Mouse (Mus musculus) brain, embryonic 14.5 days (tissue): Measurements from ENCODE around the gene Rad1. TPM values are rescaled to one million over a fixed set of nuclear protein-coding genes. Genes with fewer than 3 reads are reported as not detected.
"Not testable (repeated sequence)": the region's sequence is repeated elsewhere in the genome, so short reads cannot be mapped to it uniquely, and the experiment has no call there.

Source experiments
- DNase-seq: peaks from one replicate; pipeline ENCODE4 v3.0.0-alpha.2; 2011; ENCODE audit warnings: low read depth
- CTCF ChIP-seq: fragments of 200-500 bp; IDR thresholded peaks from 2 replicates; pipeline ENCODE4 v1.5.1; 2012; ENCODE audit warnings: inconsistent platforms, mild to moderate bottlenecking, moderate library complexity, borderline replicate concordance; ENCODE audit not compliant: insufficient read depth, insufficient read length; ENCODE audit errors: extremely low read depth
- POLR2A ChIP-seq: fragments of 200-500 bp; IDR thresholded peaks from 2 replicates; pipeline ENCODE4 v1.6.1; 2012; ENCODE audit warnings: mild to moderate bottlenecking, inconsistent platforms, borderline replicate concordance; ENCODE audit not compliant: poor library complexity, insufficient read depth, insufficient read length, severe bottlenecking; ENCODE audit errors: extremely low read depth
- polyA plus RNA-seq: library from polyadenylated mRNA; depleted of rRNA; stranded (reverse); fragments of >200 nt; gene quantifications from 2 replicates; pipeline ENCODE4 v1.2.3, GENCODE M21; 2012

The Rad1 gene
- polyA plus RNA-seq, 1 experiment, result 22.0 TPM

- no peak for DNase-seq
Observed at GRCm38 (mm10) chr15:10470941-10471340, 14.9 kb upstream of the Rad1 start.

GRCm38 (mm10) chr15:10486365-10486839 lies 584 bp downstream of the Rad1 start:
- no peak for DNase-seq
- TF ChIP-seq CTCF, result no peak
- no peak for TF ChIP-seq POLR2A

More at GRCm38 (mm10) chr15:10470941-10471340, 14.9 kb upstream of the Rad1 start:
- TF ChIP-seq POLR2A (no peak), CTCF (no peak)

GRCm38 (mm10) chr15:10487246-10487645 lies 1.4 kb downstream of the Rad1 start:
- DNase-seq, result peak; percentile 14
- TF ChIP-seq POLR2A (no peak), CTCF (no peak)

- no peak for TF ChIP-seq POLR2A
- no peak for TF ChIP-seq CTCF
- DNase-seq, result no peak
Observed at GRCm38 (mm10) chr15:10490101-10490500, 4.3 kb downstream of the Rad1 start.

GRCm38 (mm10) chr15:10495944-10496343 lies 10.1 kb downstream of the Rad1 start:
- no peak for TF ChIP-seq POLR2A
- no peak for TF ChIP-seq CTCF
- DNase-seq, result no peak

GRCm38 (mm10) chr15:10496696-10497095 lies 10.9 kb downstream of the Rad1 start:
- DNase-seq, result not testable (repeated sequence)

GRCm38 (mm10) chr15:10499593-10499992 lies 13.8 kb downstream of the Rad1 start:
- DNase-seq, result no peak
- TF ChIP-seq POLR2A, result no peak
- TF ChIP-seq CTCF, result no peak

- TF ChIP-seq POLR2A, result no peak
- TF ChIP-seq CTCF, result no peak
Observed at GRCm38 (mm10) chr15:10500035-10500434, 14.2 kb downstream of the Rad1 start.

GRCm38 (mm10) chr15:10500838-10501719 lies 15.3 kb downstream of the Rad1 start:
- no peak for TF ChIP-seq POLR2A
- peak; percentile 91 for TF ChIP-seq CTCF

More at GRCm38 (mm10) chr15:10500035-10500434, 14.2 kb downstream of the Rad1 start:
- DNase-seq, result no peak

GRCm38 (mm10) chr15:10506099-10506498 lies 20.3 kb downstream of the Rad1 start:
- no peak for DNase-seq

More at GRCm38 (mm10) chr15:10500838-10501719, 15.3 kb downstream of the Rad1 start:
- peak; percentile 86 for DNase-seq

GRCm38 (mm10) chr15:10515166-10515565 lies 29.3 kb downstream of the Rad1 start:
- DNase-seq, result no peak
- no peak for TF ChIP-seq CTCF
- no peak for TF ChIP-seq POLR2A

More at GRCm38 (mm10) chr15:10506099-10506498, 20.3 kb downstream of the Rad1 start:
- TF ChIP-seq CTCF (no peak), POLR2A (no peak)

- TF ChIP-seq CTCF, result no peak
- TF ChIP-seq POLR2A, result no peak
- no peak for DNase-seq
Observed at GRCm38 (mm10) chr15:10525896-10526295, 40.1 kb downstream of the Rad1 start.
